Mouse (Mus musculus) megakaryocyte, adult 5-6 weeks (primary cell): ENCODE data around the gene Zbtb38. TPM values are rescaled to one million over a fixed set of nuclear protein-coding genes. Genes with fewer than 3 reads are reported as not detected.

ENCODE experiments used
- ATAC-seq: 2 replicates; pipeline ENCODE4 v1.8.0; 2016; ENCODE audit warnings: mild to moderate bottlenecking, inconsistent platforms; ENCODE audit not compliant: poor library complexity, severe bottlenecking
- total RNA-seq, 2 experiments: library from RNA; stranded (forward) in 1 of 2; stranded (reverse) in 1 of 2; fragments of 153-499, 151-499 nt in 1 of 2; fragments of 221-1000, 200-1000 nt in 1 of 2; gene quantifications; 2 replicates each; pipeline versions ENCODE4 v1.2.3 to v1.2.4; 2015 to 2017

Gene Zbtb38
- total RNA-seq, 2 experiments from 2014 or later, result 18.7 to 18.9 TPM

DNA sequence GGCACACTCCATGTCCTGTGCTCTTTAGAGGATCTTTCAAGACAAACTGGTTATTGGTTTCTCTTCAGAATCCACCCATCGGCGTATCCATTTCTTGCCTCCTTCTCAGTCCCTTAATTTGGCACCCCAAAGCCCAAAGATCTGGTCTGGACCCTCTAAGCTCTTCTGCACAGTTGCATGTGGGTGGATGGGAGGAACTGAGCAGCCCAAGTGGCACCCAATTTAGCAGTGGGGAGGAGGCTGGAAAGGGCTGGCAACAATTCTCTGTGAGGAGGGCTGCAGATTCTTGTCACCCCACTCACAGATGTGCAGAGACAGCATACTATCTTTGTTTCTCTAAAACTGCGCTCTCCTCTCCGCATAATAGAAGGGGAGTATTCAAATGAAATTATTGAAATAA lies 103.3 kb downstream of the Zbtb38 start:
- ATAC-seq, result no peak

DNA sequence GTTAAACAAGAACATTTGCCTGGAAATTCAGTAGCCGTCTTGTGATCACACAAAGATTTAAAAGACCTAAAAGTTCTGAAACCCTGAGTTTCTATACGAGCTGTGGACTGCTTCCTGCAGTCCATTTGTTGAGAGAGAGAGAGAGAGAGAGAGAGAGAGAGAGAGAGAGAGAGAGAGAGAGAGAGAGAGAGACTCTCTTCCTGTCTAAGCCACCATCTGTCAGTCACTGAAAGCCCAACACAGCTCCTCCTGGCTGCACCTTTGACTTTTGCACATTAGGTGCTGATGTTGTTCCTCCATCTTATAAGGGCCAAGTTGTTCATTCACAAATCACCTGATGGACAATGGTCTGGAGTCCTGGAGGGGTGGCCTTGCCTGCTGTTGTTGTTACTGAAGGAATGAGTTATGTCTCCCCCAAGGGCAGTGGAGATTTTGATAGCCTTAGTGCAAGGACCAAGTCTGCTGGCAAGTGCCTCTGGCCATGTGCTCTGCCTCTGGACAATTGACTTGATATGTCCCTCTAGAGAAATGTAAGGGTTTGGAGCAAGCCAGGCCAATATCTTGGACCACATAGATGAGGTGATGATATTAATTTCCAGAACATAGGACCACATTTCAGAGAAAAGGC lies 105.8 kb downstream of the Zbtb38 start:
- no peak for ATAC-seq

DNA sequence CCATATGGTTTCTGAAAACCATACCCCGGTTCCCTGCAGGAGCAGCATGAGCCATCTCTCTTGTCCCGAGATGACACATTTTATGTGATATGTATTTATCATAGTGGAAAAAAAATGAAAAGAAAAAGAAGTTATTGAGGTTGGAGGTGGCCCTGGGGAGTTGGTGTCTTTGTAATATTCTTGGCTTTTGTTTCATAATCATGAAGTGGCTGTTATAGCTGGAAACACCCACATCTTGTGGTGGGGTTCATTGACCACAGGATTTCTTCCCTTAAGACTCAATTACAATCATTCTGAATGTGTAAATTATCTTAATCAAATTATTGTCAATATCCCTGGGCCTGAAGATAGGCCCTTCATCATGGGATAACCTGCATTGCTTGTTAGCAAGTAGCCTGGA lies 107.8 kb downstream of the Zbtb38 start:
- ATAC-seq, result peak; percentile 34; the same call in 1 of the 2 replicates

DNA sequence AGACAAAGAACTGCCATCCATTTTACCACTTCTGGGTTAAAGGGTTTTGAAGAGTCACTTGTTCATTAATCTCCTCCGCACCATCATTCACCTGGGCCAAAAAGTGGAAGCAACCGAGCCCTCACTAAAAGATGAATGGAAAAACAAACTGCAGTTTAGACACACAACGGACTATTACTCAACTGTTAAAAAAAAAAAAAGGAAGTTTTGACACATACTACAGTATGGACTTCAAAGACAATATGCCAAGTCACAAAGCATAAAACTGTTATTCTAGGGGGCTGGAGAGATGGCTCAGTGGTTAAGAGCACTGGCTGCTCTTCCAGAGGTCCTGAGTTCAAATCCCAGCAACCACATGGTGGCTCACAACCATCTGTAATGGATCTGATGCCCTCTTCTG lies 108.6 kb downstream of the Zbtb38 start:
- peak; percentile 86 for ATAC-seq

DNA sequence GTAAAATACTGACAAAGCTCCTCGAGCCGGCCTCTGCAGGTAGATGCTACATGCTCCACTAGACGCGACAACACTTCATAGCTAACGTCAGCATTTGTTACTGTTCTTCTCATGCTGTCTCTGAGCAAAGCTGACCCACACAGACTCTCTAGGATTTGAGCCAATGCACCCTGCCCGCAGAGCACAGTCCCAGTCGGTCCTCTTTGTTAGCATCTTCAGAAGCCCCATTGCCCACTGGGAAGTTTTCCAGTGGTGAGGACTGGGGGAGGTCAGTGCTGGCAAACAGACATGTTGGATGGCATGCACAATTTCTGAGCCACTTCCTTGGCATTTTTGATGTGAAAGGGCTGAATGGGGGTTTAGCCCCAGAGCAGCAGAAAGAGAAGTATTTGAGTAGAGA lies 113.2 kb downstream of the Zbtb38 start:
- ATAC-seq, result no peak

DNA sequence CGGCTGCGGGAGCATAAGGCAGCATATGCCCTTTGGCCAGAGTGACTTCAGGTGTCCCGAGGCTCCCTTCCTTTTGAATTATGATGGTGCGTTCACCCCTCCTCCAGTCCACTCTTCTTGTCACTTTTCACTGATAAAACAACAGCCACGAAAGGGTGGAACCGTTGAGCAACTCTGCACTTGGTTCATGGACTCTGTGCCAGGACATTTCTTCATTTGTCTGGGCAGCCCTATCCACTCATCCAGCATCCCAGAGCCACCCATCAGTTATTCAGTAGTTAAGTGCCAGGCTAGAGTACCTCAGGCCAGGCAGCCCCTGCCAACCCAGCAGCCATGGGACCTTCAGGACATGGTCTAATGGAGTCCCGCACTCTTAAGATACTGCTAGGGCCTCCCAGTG lies 114.1 kb downstream of the Zbtb38 start:
- ATAC-seq, result no peak

DNA sequence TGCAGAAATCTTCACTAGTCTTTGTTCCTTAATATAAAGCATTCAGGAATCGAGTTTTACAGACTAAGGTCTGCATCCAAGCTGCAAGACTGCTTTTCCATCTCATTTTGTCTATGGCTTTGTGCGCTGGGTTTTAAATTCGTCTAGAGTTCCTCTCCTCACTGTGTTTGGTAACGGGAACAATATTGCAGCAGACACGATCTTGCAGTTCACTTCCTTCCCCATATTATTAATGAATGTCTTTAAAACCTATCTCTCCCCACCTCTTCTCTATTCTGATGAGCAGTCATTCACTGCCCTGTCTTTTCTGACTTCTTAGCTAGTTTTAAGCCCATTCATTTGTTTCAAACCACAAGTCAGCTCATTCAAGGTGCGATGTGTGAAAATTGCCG lies 115.5 kb downstream of the Zbtb38 start:
- ATAC-seq, result peak; percentile 77

DNA sequence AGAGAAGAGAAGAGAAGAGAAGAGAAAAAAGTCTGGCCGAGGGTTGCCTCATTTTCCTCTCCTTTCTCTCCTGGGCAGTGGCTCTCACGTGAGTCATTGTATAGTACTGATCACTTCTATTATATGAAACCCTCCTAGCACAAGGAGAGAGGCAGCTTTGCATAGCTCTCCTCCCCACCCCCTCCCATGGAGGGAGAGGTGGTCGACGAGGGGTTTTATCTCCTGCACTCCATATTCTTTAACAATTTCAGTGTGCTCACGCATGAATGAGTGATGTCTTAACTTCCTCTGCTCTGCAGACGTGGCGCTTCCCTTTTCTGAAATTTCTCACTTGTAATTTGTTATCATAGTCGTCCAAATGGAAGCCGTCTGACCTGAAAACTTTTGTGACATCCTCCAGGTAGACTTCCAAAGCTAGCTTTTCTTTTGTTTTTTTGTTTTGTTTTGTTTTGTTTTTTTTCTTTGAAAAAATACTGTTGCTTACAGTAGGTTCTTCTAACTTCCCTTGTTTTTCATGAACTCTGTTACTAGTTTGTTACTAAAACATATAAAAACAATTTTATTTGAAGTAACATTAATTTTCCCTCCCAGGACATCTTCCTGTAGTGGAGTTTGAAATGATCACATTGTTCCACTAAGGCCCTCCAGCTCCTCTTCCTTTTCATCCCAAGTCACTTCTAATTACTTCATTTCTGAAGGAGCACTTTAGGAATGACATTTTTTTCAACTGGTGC lies 116.0 kb downstream of the Zbtb38 start:
- peak; percentile 73 for ATAC-seq

DNA sequence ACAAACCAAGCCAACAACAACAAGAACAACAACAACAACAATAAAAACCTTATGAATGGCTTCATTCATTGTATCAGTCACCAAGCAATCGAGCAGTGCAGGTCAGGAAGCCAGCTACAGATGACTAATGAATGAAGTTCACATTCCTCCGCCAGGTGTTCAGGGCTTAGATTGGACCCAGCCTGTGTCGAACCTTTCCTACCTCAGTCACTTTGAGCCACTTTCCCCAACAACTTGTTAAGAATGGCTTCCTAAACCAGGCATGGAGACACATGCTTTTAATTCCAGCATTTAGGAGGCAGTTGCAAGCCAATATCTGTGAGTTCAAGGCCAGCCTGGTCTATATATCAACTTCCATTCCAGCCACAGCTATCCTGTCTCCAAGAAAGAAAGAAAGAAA lies 116.7 kb downstream of the Zbtb38 start:
- no peak for ATAC-seq

DNA sequence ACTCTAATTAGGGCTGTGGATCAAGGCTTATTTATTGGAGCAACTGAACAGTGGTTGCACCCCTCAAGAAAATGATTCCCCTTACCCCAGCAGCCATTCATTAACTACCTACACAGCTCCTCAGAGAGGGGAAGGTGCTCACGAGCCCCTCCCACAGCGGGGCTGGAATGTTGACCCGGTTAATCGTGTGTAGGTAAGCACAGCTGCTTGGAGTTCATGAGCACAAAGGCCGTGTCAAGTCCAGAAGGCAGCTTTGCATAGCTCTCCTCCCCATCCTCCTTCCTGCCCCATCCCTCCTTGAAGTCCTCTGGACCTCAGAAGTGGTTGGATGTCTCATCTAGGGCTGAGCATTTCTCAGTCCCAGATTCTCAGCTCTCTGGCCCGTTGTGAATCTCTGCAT lies 117.5 kb downstream of the Zbtb38 start:
- ATAC-seq, result no peak

DNA sequence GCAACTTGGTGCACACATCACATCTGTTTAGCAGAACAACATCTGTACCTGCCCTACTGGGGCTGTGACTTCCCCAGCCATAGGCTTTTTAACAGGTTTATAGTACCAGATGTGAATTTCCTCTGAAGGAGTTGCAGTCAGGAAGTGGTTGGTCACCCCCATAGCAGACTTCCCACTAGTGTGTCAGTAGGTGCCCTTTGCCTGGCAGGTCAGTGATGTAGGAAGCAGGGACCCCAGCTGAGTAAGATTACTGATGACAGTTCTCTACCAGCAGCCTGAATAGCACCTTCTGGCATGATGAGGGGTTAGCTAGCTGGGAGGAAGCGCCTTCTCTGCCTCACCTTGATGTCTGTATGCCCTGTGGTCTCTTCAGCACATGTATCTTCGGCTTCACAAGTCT lies 118.9 kb downstream of the Zbtb38 start:
- no peak for ATAC-seq

Other genes with a start within 250 kb of the Zbtb38 start
- 0.42 TPM in 1 of 2 replicates, not detected in the other for gene Gm28729, start 227.6 kb downstream of the Zbtb38 start, total RNA-seq (2015)
- 0.20 TPM in 1 of 2 replicates, not detected in the other for gene Gm28729, start 227.6 kb downstream of the Zbtb38 start, total RNA-seq (2017)
- gene Rasa2, start 121.2 kb downstream of the Zbtb38 start, total RNA-seq (2015), result 14.5 and 16.9 TPM in 2 replicates
- 12.2 and 15.2 TPM in 2 replicates for gene Rasa2, start 121.2 kb downstream of the Zbtb38 start, total RNA-seq (2017)
- 36.0 and 37.4 TPM in 2 replicates for gene Pxylp1, start 139.8 kb upstream of the Zbtb38 start, total RNA-seq (2015)
- gene Pxylp1, start 139.8 kb upstream of the Zbtb38 start, total RNA-seq (2017), result 33.6 and 38.6 TPM in 2 replicates